Mouse (Mus musculus): ENCODE results near the gene Mapk10. TPM values are rescaled to one million over a fixed set of nuclear protein-coding genes. Genes with fewer than 3 reads are reported as not detected.

Mapk10 gene
- polyA plus RNA-seq (2011; ENCODE audit: insufficient read depth, insufficient read length, low read depth, missing spikeins) = not detected in 2 replicates

DNA sequence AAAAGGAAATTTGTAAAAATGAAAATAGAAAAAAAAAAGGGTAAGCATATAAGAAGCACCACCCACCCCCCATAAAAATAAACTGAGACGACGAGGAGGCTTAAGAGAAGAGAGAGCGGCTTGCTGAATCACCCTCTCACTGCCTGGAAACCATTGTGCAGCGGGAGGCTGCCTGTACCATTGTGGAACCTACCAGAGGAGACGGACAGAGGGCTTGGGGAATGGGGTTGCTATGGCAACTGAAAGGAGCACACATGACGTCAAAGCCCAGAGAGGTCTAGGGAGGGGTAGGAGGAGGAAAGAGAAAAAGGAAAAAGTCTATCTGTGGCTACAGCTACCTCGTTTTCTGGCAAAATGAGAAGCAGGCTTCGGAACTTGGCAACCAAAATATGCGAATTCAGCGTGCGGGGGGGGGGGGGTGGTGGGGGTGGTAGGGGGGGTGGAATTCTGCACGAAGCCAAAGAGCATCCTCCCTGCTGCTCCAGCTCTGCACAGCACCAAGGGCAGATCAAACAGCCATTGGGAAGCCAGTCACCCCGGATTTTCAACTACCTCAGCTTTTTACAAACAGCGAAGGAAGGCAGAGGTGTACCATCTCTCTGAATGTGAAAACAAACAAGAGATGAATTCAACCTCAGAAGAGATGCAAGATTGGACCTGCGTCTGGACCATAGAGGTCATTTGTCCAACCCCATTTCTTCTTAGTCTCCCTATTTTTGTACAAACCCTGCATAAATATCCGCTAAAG, at the start of gene Mapk10:
Gene Mapk10 (minus strand): TSS at position 234 of the 748 bp plus-strand sequence.
- Histone ChIP-seq H3K36me3 (ENCODE audit: control insufficient read depth, insufficient read depth, low read length, poor library complexity, severe bottlenecking) (no peaks in the 10 kb centered on the region), H3K4me3 (ENCODE audit: low read depth, low read length) (no peak within 1 kb of the TSS), H3K4me1 (ENCODE audit: control insufficient read depth, insufficient read depth, low read length) (no peaks in the 10 kb centered on the region), H3K27ac (ENCODE audit: insufficient read depth, low read length) (no peak within 1 kb of the TSS), H3K9ac (ENCODE audit: low read depth, poor library complexity, severe bottlenecking) (no peak within 1 kb of the TSS), H3K27me3 (ENCODE audit: control insufficient read depth, insufficient read depth, low read length, poor library complexity, severe bottlenecking) (no peaks in the 10 kb centered on the region), H3K9me3 (replicated peaks; ENCODE audit: control insufficient read depth, insufficient read depth, low read length, poor library complexity, severe bottlenecking) (no peaks in the 10 kb centered on the region)
- no peak for TF ChIP-seq EP300 (IDR thresholded peaks at IDR 0.05; ENCODE audit: insufficient read depth, low read depth, low read length)
- no peak for TF ChIP-seq POLR2A (IDR thresholded peaks at IDR 0.05; ENCODE audit: insufficient read depth, low read length)
- no peak for TF ChIP-seq CTCF (IDR thresholded peaks at IDR 0.05; ENCODE audit: low read depth, low read length)

DNA sequence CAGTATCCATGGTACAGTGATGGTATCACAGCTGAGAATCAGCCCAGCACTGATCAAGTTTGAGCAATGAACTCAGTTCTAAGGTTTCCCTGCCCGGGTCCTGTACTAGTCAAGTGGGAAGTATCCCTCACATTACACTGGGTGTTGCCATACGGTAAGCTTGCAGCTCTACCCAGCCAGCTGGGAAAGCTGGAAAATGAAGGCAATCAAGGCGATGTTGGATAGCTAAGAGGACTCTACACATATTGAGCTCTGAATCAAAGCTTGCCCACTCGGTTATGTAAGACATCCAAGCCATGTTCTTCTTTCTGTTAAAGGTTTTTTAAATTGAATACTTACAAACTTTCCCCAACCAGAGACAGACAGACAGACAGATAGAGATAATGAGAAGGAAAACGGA, 45.0 kb upstream of the Mapk10 start:
- H3K4me3 ChIP-seq (ENCODE audit: low read depth, low read length) = no peak overlapping the region
- no peaks in the 10 kb centered on the region for H3K27me3 ChIP-seq (ENCODE audit: control insufficient read depth, insufficient read depth, low read length, poor library complexity, severe bottlenecking)
- H3K9ac ChIP-seq (ENCODE audit: low read depth, poor library complexity, severe bottlenecking) = no peak overlapping the region
- TF ChIP-seq EP300 (IDR thresholded peaks at IDR 0.05; ENCODE audit: insufficient read depth, low read depth, low read length) (no peak), POLR2A (IDR thresholded peaks at IDR 0.05; ENCODE audit: insufficient read depth, low read length) (no peak), CTCF (IDR thresholded peaks at IDR 0.05; ENCODE audit: low read depth, low read length) (no peak)
- no peaks in the 10 kb centered on the region for H3K4me1 ChIP-seq (ENCODE audit: control insufficient read depth, insufficient read depth, low read length)
- no peaks in the 10 kb centered on the region for H3K36me3 ChIP-seq (ENCODE audit: control insufficient read depth, insufficient read depth, low read length, poor library complexity, severe bottlenecking)
- H3K9me3 ChIP-seq (replicated peaks; ENCODE audit: control insufficient read depth, insufficient read depth, low read length, poor library complexity, severe bottlenecking) = no peaks in the 10 kb centered on the region
- H3K27ac ChIP-seq (ENCODE audit: insufficient read depth, low read length) = no peak overlapping the region

DNA sequence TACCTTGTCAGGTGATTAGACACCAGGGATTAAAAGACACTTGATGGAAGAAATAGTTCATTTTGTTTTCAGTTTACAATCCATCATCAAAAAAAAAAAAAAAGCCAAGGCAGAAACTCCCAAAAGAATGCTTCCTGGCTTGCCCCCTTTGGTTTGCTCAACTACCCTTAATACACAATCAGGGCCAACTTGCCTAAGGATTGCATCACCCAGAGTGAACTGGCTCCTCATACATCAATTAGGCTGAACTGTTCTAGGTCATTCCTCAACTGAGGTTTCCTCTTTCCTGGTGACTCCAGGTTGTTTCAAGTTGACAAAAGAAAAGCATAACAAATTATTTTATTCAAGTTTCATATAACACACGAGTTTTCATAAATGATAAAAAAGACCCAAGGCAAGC, 31.3 kb upstream of the Mapk10 start:
- H3K36me3 ChIP-seq (ENCODE audit: control insufficient read depth, insufficient read depth, low read length, poor library complexity, severe bottlenecking) = no peaks in the 10 kb centered on the region
- H3K27ac ChIP-seq (ENCODE audit: insufficient read depth, low read length) = no peak overlapping the region
- no peaks in the 10 kb centered on the region; the same call in 1 of the 2 replicates for H3K9me3 ChIP-seq (replicated peaks; ENCODE audit: control insufficient read depth, insufficient read depth, low read length, poor library complexity, severe bottlenecking)
- no peaks in the 10 kb centered on the region for H3K27me3 ChIP-seq (ENCODE audit: control insufficient read depth, insufficient read depth, low read length, poor library complexity, severe bottlenecking)
- H3K4me3 ChIP-seq (ENCODE audit: low read depth, low read length) = no peak overlapping the region
- H3K9ac ChIP-seq (ENCODE audit: low read depth, poor library complexity, severe bottlenecking) = no peak overlapping the region
- no peaks in the 10 kb centered on the region for H3K4me1 ChIP-seq (ENCODE audit: control insufficient read depth, insufficient read depth, low read length)
- TF ChIP-seq EP300 (IDR thresholded peaks at IDR 0.05; ENCODE audit: insufficient read depth, low read depth, low read length) = no peak
- no peak for TF ChIP-seq CTCF (IDR thresholded peaks at IDR 0.05; ENCODE audit: low read depth, low read length)
- no peak for TF ChIP-seq POLR2A (IDR thresholded peaks at IDR 0.05; ENCODE audit: insufficient read depth, low read length)

DNA sequence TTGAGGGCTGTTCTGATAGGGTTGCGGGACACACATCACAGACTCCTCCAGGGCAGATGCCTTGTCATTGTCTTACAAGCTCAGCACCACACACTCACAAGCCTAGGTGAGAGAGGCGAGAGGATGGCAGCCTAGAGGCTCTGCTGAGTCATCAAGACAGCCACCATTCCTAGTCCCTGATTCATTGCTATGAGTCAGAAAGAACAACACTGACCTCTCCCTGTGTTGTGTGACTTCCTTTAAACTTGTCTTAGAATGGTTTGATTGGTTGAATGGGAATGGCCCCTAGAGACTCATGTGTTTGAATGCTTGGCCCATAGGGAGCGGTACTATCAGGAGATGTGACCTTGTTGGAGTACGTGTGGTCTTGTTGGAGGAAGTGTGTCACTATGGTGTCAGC, 20.7 kb upstream of the Mapk10 start:
- Histone ChIP-seq H3K9ac (ENCODE audit: low read depth, poor library complexity, severe bottlenecking) (no peak overlapping the region), H3K27me3 (ENCODE audit: control insufficient read depth, insufficient read depth, low read length, poor library complexity, severe bottlenecking) (no peaks in the 10 kb centered on the region), H3K27ac (ENCODE audit: insufficient read depth, low read length) (no peak overlapping the region), H3K36me3 (ENCODE audit: control insufficient read depth, insufficient read depth, low read length, poor library complexity, severe bottlenecking) (no peaks in the 10 kb centered on the region), H3K4me3 (ENCODE audit: low read depth, low read length) (no peak overlapping the region), H3K4me1 (ENCODE audit: control insufficient read depth, insufficient read depth, low read length) (no peaks in the 10 kb centered on the region), H3K9me3 (replicated peaks; ENCODE audit: control insufficient read depth, insufficient read depth, low read length, poor library complexity, severe bottlenecking) (no peaks in the 10 kb centered on the region)
- TF ChIP-seq EP300 (IDR thresholded peaks at IDR 0.05; ENCODE audit: insufficient read depth, low read depth, low read length) (no peak), POLR2A (IDR thresholded peaks at IDR 0.05; ENCODE audit: insufficient read depth, low read length) (no peak), CTCF (IDR thresholded peaks at IDR 0.05; ENCODE audit: low read depth, low read length) (no peak)

DNA sequence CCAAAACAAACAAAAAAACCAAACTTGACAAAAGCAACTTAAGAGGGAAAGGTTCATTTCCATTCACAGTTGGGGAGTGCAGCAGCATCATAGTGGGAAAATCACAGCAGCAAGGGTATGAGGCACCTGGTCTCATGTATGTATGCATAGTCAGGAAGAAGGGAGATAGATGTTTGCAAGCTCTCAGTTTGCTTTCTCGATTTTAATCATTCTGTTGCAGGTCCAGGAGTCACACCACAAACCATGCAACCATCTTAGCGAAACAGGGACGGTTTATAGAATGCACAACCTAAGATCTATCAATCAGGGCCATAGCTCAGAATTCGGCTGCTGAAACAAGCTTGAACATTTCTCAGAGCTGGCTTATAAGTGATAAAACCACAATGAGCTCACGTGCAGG, 19.2 kb upstream of the Mapk10 start:
- no peak overlapping the region for H3K4me3 ChIP-seq (ENCODE audit: low read depth, low read length)
- no peaks in the 10 kb centered on the region for H3K27me3 ChIP-seq (ENCODE audit: control insufficient read depth, insufficient read depth, low read length, poor library complexity, severe bottlenecking)
- no peaks in the 10 kb centered on the region for H3K9me3 ChIP-seq (replicated peaks; ENCODE audit: control insufficient read depth, insufficient read depth, low read length, poor library complexity, severe bottlenecking)
- no peak overlapping the region for H3K27ac ChIP-seq (ENCODE audit: insufficient read depth, low read length)
- no peaks in the 10 kb centered on the region for H3K36me3 ChIP-seq (ENCODE audit: control insufficient read depth, insufficient read depth, low read length, poor library complexity, severe bottlenecking)
- no peaks in the 10 kb centered on the region for H3K4me1 ChIP-seq (ENCODE audit: control insufficient read depth, insufficient read depth, low read length)
- no peak overlapping the region for H3K9ac ChIP-seq (ENCODE audit: low read depth, poor library complexity, severe bottlenecking)
- TF ChIP-seq EP300 (IDR thresholded peaks at IDR 0.05; ENCODE audit: insufficient read depth, low read depth, low read length) = no peak
- TF ChIP-seq POLR2A (IDR thresholded peaks at IDR 0.05; ENCODE audit: insufficient read depth, low read length) = no peak
- no peak for TF ChIP-seq CTCF (IDR thresholded peaks at IDR 0.05; ENCODE audit: low read depth, low read length)

DNA sequence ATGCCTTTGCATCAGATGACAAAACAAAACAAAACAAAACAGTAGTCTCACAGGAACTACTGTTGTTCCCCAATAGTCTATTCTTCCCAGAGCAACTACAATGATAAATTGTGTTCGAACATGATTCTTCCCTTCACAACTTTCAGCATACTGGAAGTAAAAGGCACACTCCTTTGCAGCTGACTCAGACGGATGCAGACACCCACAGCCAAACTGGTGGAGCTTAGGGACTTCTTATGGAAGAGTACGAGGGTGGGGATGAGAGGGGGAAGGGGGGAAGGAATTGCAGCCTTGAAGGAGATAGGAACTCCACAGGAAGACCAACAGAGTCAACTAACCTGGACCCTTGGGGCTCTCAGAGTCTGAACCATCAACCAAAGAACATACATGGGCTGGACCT, 18.2 kb upstream of the Mapk10 start:
- H3K4me1 ChIP-seq (ENCODE audit: control insufficient read depth, insufficient read depth, low read length) = no peaks in the 10 kb centered on the region
- no peak for TF ChIP-seq EP300 (IDR thresholded peaks at IDR 0.05; ENCODE audit: insufficient read depth, low read depth, low read length)
- TF ChIP-seq CTCF (IDR thresholded peaks at IDR 0.05; ENCODE audit: low read depth, low read length) = no peak
- no peak for TF ChIP-seq POLR2A (IDR thresholded peaks at IDR 0.05; ENCODE audit: insufficient read depth, low read length)
- no peaks in the 10 kb centered on the region for H3K27me3 ChIP-seq (ENCODE audit: control insufficient read depth, insufficient read depth, low read length, poor library complexity, severe bottlenecking)
- H3K4me3 ChIP-seq (ENCODE audit: low read depth, low read length) = no peak overlapping the region
- no peak overlapping the region for H3K9ac ChIP-seq (ENCODE audit: low read depth, poor library complexity, severe bottlenecking)
- H3K27ac ChIP-seq (ENCODE audit: insufficient read depth, low read length) = no peak overlapping the region
- no peaks in the 10 kb centered on the region for H3K9me3 ChIP-seq (replicated peaks; ENCODE audit: control insufficient read depth, insufficient read depth, low read length, poor library complexity, severe bottlenecking)
- H3K36me3 ChIP-seq (ENCODE audit: control insufficient read depth, insufficient read depth, low read length, poor library complexity, severe bottlenecking) = no peaks in the 10 kb centered on the region
